Mouse (Mus musculus): ENCODE measurements around the gene Htr5b.

- no peak for TF ChIP-seq GATA1 (IDR thresholded peaks at IDR 0.05; ENCODE audit: low read length)
- no peak for TF ChIP-seq TAL1 (IDR thresholded peaks at IDR 0.05; ENCODE audit: low read length)
Observed at GRCm38 (mm10) chr1:121567521-121568489, 39.5 kb upstream of the Htr5b start, which contains the start of gene Ddx18.
